Mouse (Mus musculus): Measurements from ENCODE around the gene Syk. TPM values are rescaled to one million over a fixed set of nuclear protein-coding genes. Genes with fewer than 3 reads are reported as not detected.

Syk gene
- polyA plus RNA-seq, 1 experiment = 4.7 TPM

GRCm38 (mm10) chr13:52682107-52682506 lies 99.1 kb downstream of the Syk start:
- Histone ChIP-seq H3K4me1 (ENCODE audit: control insufficient read depth, insufficient read depth, low read length) (no peaks in the 10 kb centered on the region), H3K4me3 (ENCODE audit: insufficient read depth, low read depth, low read length) (no peak overlapping the region), H3K36me3 (ENCODE audit: control insufficient read depth, insufficient read depth, low read length) (no peaks in the 10 kb centered on the region), H3K27ac (ENCODE audit: insufficient read depth, low read depth, low read length) (no peak overlapping the region), H3K27me3 (replicated peaks; ENCODE audit: control insufficient read depth, insufficient read depth, low read length) (no peaks in the 10 kb centered on the region)
- DNase-seq = no peak
- WGBS = 83% methylated on average over 5 of the region's 5 CpGs
- TF ChIP-seq CTCF (conservative IDR thresholded peaks at IDR 0.05; ENCODE audit: insufficient read depth, insufficient read length, low read depth, low read length) = no peak
- TF ChIP-seq POLR2A (IDR thresholded peaks at IDR 0.05; ENCODE audit: low read depth, low read length) = no peak

- Histone ChIP-seq H3K36me3 (ENCODE audit: control insufficient read depth, insufficient read depth, low read length) (no peaks in the 10 kb centered on the region), H3K27ac (ENCODE audit: insufficient read depth, low read depth, low read length) (no peak overlapping the region), H3K4me3 (ENCODE audit: insufficient read depth, low read depth, low read length) (no peak overlapping the region), H3K4me1 (ENCODE audit: control insufficient read depth, insufficient read depth, low read length) (no peaks in the 10 kb centered on the region), H3K27me3 (replicated peaks; ENCODE audit: control insufficient read depth, insufficient read depth, low read length) (no peaks in the 10 kb centered on the region)
- TF ChIP-seq CTCF (conservative IDR thresholded peaks at IDR 0.05; ENCODE audit: insufficient read depth, insufficient read length, low read depth, low read length) (no peak), POLR2A (IDR thresholded peaks at IDR 0.05; ENCODE audit: low read depth, low read length) (no peak)
- 90% methylated on average over 13 of the region's 13 CpGs for WGBS
- DNase-seq = no peak
Measured at GRCm38 (mm10) chr13:52690425-52690824, 107.5 kb downstream of the Syk start.

DNA sequence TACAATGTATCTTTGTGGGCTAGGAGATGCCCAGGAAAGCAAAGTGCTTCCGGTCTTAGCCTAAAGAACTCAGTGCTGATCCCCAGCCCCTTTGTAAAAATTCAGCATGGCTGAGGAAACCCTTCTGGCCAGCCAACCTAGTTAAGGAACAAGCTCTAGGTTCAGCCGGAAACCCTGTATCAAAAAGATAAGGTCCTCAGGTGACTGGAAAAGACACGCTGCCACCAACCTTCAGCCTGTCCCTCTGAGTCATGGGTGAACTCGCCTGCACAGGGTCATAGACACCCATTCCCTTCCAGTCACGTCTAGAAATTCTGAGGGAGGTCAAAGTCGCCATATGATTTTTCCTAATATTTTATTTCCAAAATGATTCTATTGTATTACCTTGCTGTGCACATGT lies 109.3 kb downstream of the Syk start:
- no peaks in the 10 kb centered on the region for H3K36me3 ChIP-seq (ENCODE audit: control insufficient read depth, insufficient read depth, low read length)
- no peak overlapping the region for H3K27ac ChIP-seq (ENCODE audit: insufficient read depth, low read depth, low read length)
- TF ChIP-seq POLR2A (IDR thresholded peaks at IDR 0.05; ENCODE audit: low read depth, low read length) = no peak
- TF ChIP-seq CTCF (conservative IDR thresholded peaks at IDR 0.05; ENCODE audit: insufficient read depth, insufficient read length, low read depth, low read length) = no peak

DNA sequence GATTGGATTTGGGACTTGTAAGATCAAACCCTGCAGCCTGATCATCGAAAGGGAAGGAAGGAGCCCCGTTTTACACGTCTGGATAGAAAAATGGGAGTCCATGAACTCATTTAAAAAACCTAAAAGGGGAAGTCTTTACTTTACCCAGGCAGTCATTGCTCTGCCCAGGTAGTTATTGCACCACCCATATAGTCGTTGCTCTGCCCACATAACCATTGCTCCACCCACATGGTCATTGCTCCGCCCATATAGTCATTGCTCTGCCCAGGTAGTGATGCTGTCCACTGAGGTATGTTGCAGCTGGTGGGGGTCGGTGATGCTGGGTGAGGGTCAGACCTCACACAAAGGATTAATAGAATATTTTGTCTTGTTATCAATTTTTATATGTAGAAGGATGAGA lies 111.9 kb downstream of the Syk start:
- Histone ChIP-seq H3K27ac (ENCODE audit: insufficient read depth, low read depth, low read length) (no peak overlapping the region), H3K36me3 (ENCODE audit: control insufficient read depth, insufficient read depth, low read length) (no peaks in the 10 kb centered on the region), H3K4me3 (ENCODE audit: insufficient read depth, low read depth, low read length) (no peak overlapping the region), H3K27me3 (replicated peaks; ENCODE audit: control insufficient read depth, insufficient read depth, low read length) (no peaks in the 10 kb centered on the region), H3K4me1 (ENCODE audit: control insufficient read depth, insufficient read depth, low read length) (no peaks in the 10 kb centered on the region)
- no peak for DNase-seq
- 81% methylated on average over 6 of the region's 6 CpGs for WGBS
- TF ChIP-seq CTCF (conservative IDR thresholded peaks at IDR 0.05; ENCODE audit: insufficient read depth, insufficient read length, low read depth, low read length) (no peak), POLR2A (IDR thresholded peaks at IDR 0.05; ENCODE audit: low read depth, low read length) (no peak)

More for the DNA sequence above, 109.3 kb downstream of the Syk start:
- DNase-seq = no peak
- 80% methylated on average over 6 of the region's 6 CpGs for WGBS
- Histone ChIP-seq H3K27me3 (replicated peaks; ENCODE audit: control insufficient read depth, insufficient read depth, low read length) (no peaks in the 10 kb centered on the region), H3K4me3 (ENCODE audit: insufficient read depth, low read depth, low read length) (no peak overlapping the region), H3K4me1 (ENCODE audit: control insufficient read depth, insufficient read depth, low read length) (no peaks in the 10 kb centered on the region)

Other genes with a start within 250 kb of the Syk start
- 0.08 and 0.10 TPM in 2 replicates for gene Diras2, start 51.9 kb upstream of the Syk start, polyA plus RNA-seq (2012; rRNA removed)